Mouse (Mus musculus) Muller cell, postnatal 12 days (primary cell): ENCODE results near the gene Lama2.

Experiments used
- DNase-seq: peaks from one replicate; pipeline ENCODE4 v3.0.0-alpha.2; 2015; ENCODE audit errors: inconsistent ontology term

The Lama2 gene

DNA sequence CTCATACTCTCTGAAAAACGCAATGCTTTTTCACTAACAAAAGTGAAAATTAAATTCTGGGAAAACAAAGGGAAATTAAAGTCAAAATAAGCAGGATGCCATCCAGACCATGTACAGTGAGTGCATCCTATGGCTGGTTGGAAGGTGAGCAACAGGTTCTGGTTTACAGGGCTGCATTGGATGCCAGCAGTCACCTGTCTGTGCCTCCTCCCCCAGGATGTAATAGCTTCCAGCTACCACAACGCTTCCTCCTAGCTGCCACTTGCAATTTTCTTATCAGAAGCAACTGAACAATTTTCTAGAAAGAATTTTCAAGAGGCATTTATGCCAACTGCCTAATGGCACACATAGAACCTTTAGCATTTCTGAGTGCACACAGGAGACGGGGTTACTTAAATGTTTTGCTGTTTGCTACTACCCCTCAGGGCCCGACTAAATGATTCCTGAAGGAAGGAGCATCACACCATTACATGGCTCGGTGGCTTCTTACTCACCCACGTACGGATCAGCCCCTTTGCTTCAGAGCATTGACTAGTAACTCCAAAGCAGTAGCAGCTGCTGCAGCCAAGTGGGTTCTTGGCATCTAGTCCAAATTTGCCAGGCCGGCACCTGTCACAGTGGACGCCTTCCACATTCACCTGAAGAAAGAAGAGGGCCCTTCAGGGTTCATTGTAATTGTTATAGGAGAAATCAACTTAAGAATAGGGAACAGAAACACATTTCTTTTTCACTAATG lies 430.8 kb downstream of the Lama2 start:
- no peak for DNase-seq

GRCm38 (mm10) chr10:27184185-27184584 lies 435.4 kb downstream of the Lama2 start:
- no peak for DNase-seq

- DNase-seq, result peak; percentile 84
Observed at GRCm38 (mm10) chr10:27174271-27174670, 445.3 kb downstream of the Lama2 start.

GRCm38 (mm10) chr10:27164738-27165137 lies 454.8 kb downstream of the Lama2 start:
- DNase-seq, result peak; percentile 11

DNA sequence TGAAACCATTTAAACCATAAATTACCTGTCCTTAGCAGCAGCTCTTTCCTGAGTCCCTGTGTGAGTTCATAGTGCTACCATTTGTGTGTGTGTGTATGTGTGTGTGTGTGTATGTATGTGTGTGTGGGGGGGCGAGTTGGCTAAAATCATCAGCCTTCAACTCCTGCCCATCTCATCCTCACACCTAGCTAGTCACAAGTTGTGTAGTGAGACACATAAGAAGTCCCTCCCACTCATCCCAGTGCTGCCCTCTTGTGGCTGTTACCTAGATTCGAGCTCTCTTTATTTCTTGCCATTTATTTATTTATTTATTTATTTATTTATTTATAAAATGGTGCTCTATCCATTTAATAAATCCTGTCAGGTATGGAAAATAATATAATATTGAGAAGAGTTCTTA lies 457.2 kb downstream of the Lama2 start:
- DNase-seq, result no peak

GRCm38 (mm10) chr10:27150220-27150619 lies 469.3 kb downstream of the Lama2 start:
- DNase-seq, result no peak

DNA sequence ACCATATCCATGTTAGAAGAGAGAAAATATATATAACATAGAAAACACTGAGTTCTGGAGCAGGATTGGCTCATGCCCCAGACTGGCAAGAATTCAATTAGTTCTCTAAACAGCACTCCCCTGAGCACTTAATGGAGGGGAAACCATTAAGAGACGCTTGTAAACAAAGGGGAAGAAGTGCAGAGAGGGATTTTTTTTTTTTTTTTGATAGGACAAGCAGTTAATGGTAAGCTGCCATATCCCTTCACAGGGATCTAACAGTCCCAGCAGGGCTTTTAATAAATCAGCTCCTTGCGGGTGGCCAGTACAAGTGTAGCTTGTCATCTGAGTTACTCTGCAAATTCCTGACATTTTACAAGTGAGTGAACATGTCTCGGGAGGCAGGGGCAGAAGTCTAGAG lies 479.1 kb downstream of the Lama2 start:
- peak; percentile 17 for DNase-seq

- no peak for DNase-seq
Observed at GRCm38 (mm10) chr10:27135768-27136167, 483.8 kb downstream of the Lama2 start.

DNA sequence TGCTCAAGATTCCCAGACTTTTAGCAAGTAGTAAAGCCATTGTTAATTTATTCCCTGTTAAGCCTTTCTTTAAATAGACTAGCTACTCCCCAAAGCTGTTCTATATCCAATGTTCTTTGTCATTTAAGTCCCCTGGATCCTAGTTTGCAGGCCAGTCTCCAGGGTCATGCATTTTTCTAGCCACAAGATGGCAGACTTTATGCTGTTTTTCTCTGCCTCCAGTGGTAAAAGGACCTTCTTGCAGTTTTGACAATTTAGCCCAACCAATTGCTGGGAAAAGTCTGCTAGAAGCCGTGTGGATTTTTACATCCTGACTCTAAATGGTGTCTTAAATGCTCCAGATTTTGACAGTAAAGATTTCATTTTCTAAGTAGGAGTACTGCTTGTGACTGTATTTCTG lies 486.4 kb downstream of the Lama2 start:
- peak; percentile 43 for DNase-seq

DNA sequence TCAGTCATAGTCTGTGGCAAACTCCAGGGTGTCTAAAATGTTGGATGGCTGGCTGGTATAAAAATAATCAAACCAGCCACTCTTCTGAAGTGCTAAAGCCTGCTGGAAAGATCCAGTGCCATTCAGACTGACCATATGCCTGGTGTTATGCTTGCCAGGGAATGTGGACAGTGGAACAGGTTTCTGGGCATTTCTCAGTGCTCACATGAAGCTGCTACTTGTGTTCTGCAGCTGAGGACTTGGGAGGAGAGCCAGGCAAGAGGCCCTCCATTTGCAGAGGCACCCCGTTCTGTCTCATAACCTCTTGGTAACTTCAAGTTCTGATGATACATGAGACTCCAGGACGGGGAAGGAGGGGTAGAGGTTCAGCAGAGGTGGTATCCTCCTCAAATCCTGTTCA lies 492.1 kb downstream of the Lama2 start:
- DNase-seq, result no peak

- no peak for DNase-seq
Observed at GRCm38 (mm10) chr10:27123763-27124162, 495.8 kb downstream of the Lama2 start.

GRCm38 (mm10) chr10:27117815-27118214 lies 501.7 kb downstream of the Lama2 start:
- DNase-seq, result peak; percentile 81

- DNase-seq, result no peak
Observed at GRCm38 (mm10) chr10:27116938-27117647, 502.5 kb downstream of the Lama2 start.

DNA sequence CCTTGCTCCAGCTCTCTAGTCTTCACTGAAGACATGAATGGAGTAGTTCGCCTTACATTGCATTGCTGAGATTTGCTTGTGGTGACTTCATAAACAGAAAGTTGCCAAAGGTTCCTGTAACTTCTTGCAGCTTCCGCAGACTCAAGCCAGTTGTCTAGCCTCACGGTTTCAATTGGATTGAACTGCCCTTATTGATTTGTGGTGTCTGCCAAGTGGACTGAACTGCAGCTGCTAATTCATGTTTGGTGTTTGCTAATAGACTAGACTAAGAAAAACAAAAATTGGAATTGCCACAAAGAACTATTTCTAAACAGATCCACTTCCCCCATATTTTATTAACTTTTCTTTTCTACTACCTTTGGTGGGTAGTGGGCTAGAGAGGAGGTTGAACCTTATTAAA lies 505.4 kb downstream of the Lama2 start:
- no peak for DNase-seq

DNA sequence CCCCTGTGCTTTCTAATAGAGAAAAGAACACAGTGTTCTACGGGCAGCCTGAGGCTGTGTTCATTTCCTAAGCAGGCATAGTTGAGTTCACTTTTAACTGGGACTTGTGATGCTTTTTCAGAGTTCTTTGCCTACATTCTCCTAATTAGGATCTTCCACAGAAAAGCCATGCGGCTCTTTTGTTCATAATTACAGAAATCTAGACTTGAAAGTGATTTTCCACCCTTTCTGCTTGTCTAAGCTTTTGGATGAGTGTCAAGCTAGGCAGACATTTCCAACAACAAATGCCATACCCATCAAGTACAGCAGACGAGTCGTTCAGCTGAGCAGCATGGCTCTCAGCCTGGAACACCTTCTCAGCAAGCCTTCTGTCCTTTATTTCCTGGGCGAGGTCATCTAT lies 515.7 kb downstream of the Lama2 start:
- peak; percentile 80 for DNase-seq

GRCm38 (mm10) chr10:27101800-27102353 lies 517.7 kb downstream of the Lama2 start:
- peak; percentile 53 for DNase-seq

DNA sequence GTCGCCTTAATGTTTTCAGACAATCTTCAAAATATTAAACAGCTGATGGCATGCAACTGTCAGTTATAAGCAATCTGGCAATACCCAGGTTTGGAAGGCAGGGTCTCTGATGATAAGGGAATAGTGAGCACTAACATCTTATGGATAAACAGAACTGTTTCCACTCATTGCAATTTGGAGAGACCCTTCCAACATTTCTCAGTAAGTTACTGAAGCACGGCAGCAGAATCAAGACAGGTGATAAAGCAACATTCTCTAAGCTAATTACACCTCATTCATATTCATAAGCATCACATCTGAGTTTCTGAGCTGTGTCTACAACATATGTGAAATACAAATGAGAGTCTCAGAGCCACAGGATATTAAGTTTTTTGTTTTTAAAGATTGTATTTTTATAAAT lies 542.4 kb downstream of the Lama2 start:
- DNase-seq, result no peak

DNA sequence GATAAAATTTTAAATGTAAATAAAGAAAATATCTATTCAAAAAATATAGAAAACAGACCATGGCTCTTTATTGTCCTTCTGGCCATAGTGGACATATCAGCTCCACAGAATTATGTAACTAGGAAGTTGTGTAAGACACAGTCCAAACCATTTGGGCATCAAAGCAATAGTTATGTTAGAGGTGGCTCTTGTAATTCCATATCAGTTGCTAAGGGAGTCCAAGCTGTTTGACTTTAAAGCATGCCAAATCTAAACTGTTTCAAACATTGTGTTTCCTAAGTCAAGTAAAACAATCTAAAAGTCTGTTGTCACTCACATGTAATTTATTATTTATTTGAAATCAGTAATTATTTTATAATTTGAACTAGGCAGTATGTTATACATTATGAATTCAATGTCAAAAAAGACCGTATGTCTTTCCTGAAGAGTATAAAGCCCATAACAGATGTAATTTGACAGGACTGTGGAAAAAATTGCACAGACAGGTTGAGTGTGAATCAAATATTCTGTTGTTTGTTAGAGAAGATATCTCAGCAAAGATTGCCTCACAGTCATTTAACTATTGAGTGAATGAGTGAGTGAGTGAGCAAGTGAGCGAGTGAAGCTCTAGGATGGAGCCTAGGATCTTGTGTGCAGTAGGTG lies 550.6 kb downstream of the Lama2 start:
- DNase-seq, result no peak

GRCm38 (mm10) chr10:27063671-27064070 lies 555.9 kb downstream of the Lama2 start:
- peak; percentile 81 for DNase-seq

GRCm38 (mm10) chr10:27054488-27054887 lies 565.1 kb downstream of the Lama2 start:
- no peak for DNase-seq

- DNase-seq, result no peak
Observed at GRCm38 (mm10) chr10:27047196-27047595, 572.4 kb downstream of the Lama2 start.

DNA sequence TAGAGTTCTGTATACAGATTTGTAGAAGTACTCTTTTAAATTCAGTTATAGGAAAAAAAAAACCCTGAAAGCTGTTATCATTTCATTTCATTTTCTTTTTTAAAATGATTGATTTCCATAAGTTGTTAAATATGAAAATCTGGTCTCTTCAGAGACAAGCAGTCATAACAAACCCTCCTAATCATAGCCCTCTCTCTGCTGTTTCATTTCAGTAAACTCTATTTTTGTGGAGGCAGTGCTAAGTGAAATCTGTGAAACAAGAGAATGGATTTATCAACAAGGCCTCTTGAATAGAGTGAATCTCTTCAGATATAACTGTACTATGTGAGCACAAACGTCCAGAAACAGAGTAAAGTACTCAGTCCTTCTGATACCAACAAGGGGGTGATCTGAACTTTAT lies 577.7 kb downstream of the Lama2 start:
- no peak for DNase-seq

- peak; percentile 24 for DNase-seq
Observed at GRCm38 (mm10) chr10:27022707-27023106, 596.9 kb downstream of the Lama2 start.
